Mouse (Mus musculus) bone marrow macrophage, adult 2 months (primary cell): ENCODE measurements around the gene Foxo3.

Experiments used
- CTCF ChIP-seq: IDR thresholded peaks from 2 replicates; pipeline ENCODE4 v1.5.1; 2012; ENCODE audit warnings: low read depth, mild to moderate bottlenecking, low read length, moderate library complexity
- POLR2A ChIP-seq: IDR thresholded peaks from 2 replicates; pipeline ENCODE4 v1.6.1; 2012; ENCODE audit warnings: mild to moderate bottlenecking, low read depth, low read length, borderline replicate concordance

GRCm38 (mm10) chr10:42226176-42226575 is 50.4 kb downstream of the Foxo3 start:
- TF ChIP-seq POLR2A (no peak), CTCF (no peak)
